Mouse (Mus musculus): ENCODE measurements around the gene Tmem255a. TPM values are rescaled to one million over a fixed set of nuclear protein-coding genes. Genes with fewer than 3 reads are reported as not detected.
A peak's percentile ranks its signal among the peaks of the same experiment; 100 is the strongest.

The Tmem255a gene
- 41.4 and 48.4 TPM in 2 replicates for total RNA-seq (2014; rRNA removed)
- polyA plus RNA-seq (2015; fragmentation: Nextera tagmentation; extraction: Ambion mirVana), result 37.3 and 38.5 TPM in 2 replicates

GRCm38 (mm10) chrX:38251851-38252571 lies at the start of gene Tmem255a:
TSS of gene Tmem255a (minus strand) at chrX:38252439.
- TF ChIP-seq CTCF (IDR thresholded peaks at IDR 0.05; ENCODE audit: low read depth), result no peak
- peak; percentile 71 for ATAC-seq
- peak within 1 kb of the TSS; percentile 67 for H3K4me2 ChIP-seq (ENCODE audit: low read depth, low read length)
- H3K9ac ChIP-seq (replicated peaks; ENCODE audit: low read length), result peak within 1 kb of the TSS; percentile 35; the same call in 1 of the 2 replicates
- WGBS, result 35% methylated on average over 27 of the region's 27 CpGs
- H3K4me3 ChIP-seq (ENCODE audit: low read length), result peak within 1 kb of the TSS; percentile 38
- DNase-seq (ENCODE audit: low spot score), result peak; percentile 50
- H3K9me3 ChIP-seq (ENCODE audit: low read length), result no peaks in the 10 kb centered on the region
- H3K27ac ChIP-seq, result no peak within 1 kb of the TSS
- no peaks in the 10 kb centered on the region for H3K27me3 ChIP-seq (ENCODE audit: insufficient read depth, low read length)
- no peaks in the 10 kb centered on the region for H3K36me3 ChIP-seq (ENCODE audit: insufficient read depth, low read length)
- H3K4me1 ChIP-seq (ENCODE audit: insufficient read depth, low read length), result no peaks in the 10 kb centered on the region

- DNase-seq (ENCODE audit: low spot score) (no peak), ATAC-seq (no peak)
- no peak overlapping the region for H3K27ac ChIP-seq
- H3K4me2 ChIP-seq (ENCODE audit: low read depth, low read length), result no peak overlapping the region
- 42% methylated on average over 2 of the region's 2 CpGs for WGBS
- H3K9me3 ChIP-seq (ENCODE audit: low read length), result no peaks in the 10 kb centered on the region
- H3K4me1 ChIP-seq (ENCODE audit: insufficient read depth, low read length), result no peaks in the 10 kb centered on the region
- H3K4me3 ChIP-seq (ENCODE audit: low read length), result no peak overlapping the region
- peak; percentile 27; the same call in 1 of the 2 replicates for TF ChIP-seq CTCF (IDR thresholded peaks at IDR 0.05; ENCODE audit: low read depth)
- H3K36me3 ChIP-seq (ENCODE audit: insufficient read depth, low read length), result no peaks in the 10 kb centered on the region
- H3K9ac ChIP-seq (replicated peaks; ENCODE audit: low read length), result no peak overlapping the region
- no peaks in the 10 kb centered on the region for H3K27me3 ChIP-seq (ENCODE audit: insufficient read depth, low read length)
These were observed 7.4 kb upstream of the Tmem255a start for GRCm38 (mm10) chrX:38259610-38260009.

DNA sequence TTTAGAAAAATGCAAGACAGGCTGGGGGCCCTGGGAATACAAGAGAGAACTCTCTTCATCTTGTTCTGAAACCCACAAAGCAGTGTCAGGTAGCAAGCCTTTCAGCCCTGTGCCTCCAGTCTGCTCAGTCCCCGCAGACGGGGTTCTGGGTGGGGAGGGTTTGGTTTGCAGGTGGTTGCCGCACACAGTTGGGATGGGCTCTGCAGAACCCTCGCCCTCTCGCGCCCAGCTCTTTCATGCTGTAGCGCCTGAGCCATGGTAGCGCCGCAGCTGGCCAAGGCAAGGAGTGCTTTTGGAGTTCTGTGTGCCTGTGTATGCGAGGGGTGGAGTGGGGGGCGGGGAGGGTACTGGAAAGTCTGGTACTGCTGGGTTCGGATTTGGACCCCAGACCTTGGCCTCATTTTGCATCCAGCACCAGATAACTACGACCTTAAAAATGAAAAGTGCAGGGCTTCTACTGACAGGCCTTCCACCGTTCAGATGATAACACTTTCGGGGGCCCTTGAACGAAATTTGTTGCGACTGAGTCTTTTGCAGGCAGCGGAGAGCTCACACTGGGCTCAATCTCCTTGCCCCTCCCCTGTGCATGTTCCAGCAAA lies 1.8 kb downstream of the Tmem255a start:
- TF ChIP-seq CTCF (IDR thresholded peaks at IDR 0.05; ENCODE audit: low read depth), result peak; percentile 47
- 27% methylated on average over 18 of the region's 18 CpGs for WGBS
- H3K9ac ChIP-seq (replicated peaks; ENCODE audit: low read length), result no peak overlapping the region

GRCm38 (mm10) chrX:38249640-38250351 lies 2.4 kb downstream of the Tmem255a start:
- Histone ChIP-seq H3K9me3 (ENCODE audit: low read length) (no peaks in the 10 kb centered on the region), H3K4me3 (ENCODE audit: low read length) (peak overlapping the region; percentile 38; the same call in 1 of the 2 replicates), H3K27ac (no peak overlapping the region), H3K4me2 (ENCODE audit: low read depth, low read length) (peak overlapping the region; percentile 67), H3K9ac (replicated peaks; ENCODE audit: low read length) (no peak overlapping the region), H3K4me1 (ENCODE audit: insufficient read depth, low read length) (no peaks in the 10 kb centered on the region), H3K36me3 (ENCODE audit: insufficient read depth, low read length) (no peaks in the 10 kb centered on the region), H3K27me3 (ENCODE audit: insufficient read depth, low read length) (no peaks in the 10 kb centered on the region)
- WGBS, result 24% methylated on average over 16 of the region's 16 CpGs
- peak; percentile 53 for DNase-seq (ENCODE audit: low spot score)
- TF ChIP-seq CTCF (IDR thresholded peaks at IDR 0.05; ENCODE audit: low read depth), result peak; percentile 80
- ATAC-seq, result peak; percentile 39

More for the DNA sequence above, 1.8 kb downstream of the Tmem255a start:
- Histone ChIP-seq H3K36me3 (ENCODE audit: insufficient read depth, low read length) (no peaks in the 10 kb centered on the region), H3K27ac (no peak overlapping the region), H3K4me2 (ENCODE audit: low read depth, low read length) (peak overlapping the region; percentile 67), H3K4me3 (ENCODE audit: low read length) (peak overlapping the region; percentile 38), H3K9me3 (ENCODE audit: low read length) (no peaks in the 10 kb centered on the region), H3K4me1 (ENCODE audit: insufficient read depth, low read length) (no peaks in the 10 kb centered on the region), H3K27me3 (ENCODE audit: insufficient read depth, low read length) (no peaks in the 10 kb centered on the region)
- peak; percentile 32; the same call in 1 of the 2 replicates for ATAC-seq
- DNase-seq (ENCODE audit: low spot score), result peak; percentile 57

GRCm38 (mm10) chrX:38247601-38248000 lies 4.6 kb downstream of the Tmem255a start:
- Histone ChIP-seq H3K4me2 (ENCODE audit: low read depth, low read length) (no peak overlapping the region), H3K9me3 (ENCODE audit: low read length) (no peaks in the 10 kb centered on the region), H3K4me1 (ENCODE audit: insufficient read depth, low read length) (no peaks in the 10 kb centered on the region), H3K36me3 (ENCODE audit: insufficient read depth, low read length) (no peaks in the 10 kb centered on the region), H3K9ac (replicated peaks; ENCODE audit: low read length) (no peak overlapping the region), H3K27me3 (ENCODE audit: insufficient read depth, low read length) (no peaks in the 10 kb centered on the region), H3K27ac (no peak overlapping the region), H3K4me3 (ENCODE audit: low read length) (no peak overlapping the region)
- no peak for ATAC-seq
- no peak for DNase-seq (ENCODE audit: low spot score)
- no peak for TF ChIP-seq CTCF (IDR thresholded peaks at IDR 0.05; ENCODE audit: low read depth)
- WGBS, result 40% methylated on average over 5 of the region's 5 CpGs

DNA sequence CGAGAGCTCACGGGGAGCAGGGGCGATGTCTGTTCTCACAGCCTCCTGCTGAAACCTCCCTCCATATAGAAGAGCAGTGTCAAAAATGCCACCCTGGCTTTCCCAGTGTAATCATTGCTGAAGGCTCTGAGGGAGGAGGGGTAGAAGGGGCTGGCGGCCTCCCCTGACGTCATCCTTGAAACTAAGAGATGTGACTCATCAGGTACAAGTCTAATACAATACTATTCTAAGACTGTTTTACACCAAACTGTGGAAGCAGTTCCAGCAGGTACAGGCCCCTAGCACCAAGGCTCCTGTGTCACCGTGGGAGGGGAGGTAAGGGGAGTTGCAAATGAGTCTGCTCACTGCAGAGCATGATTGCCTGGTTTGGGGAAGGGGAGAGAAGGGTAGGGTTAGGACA lies 5.1 kb downstream of the Tmem255a start:
- Histone ChIP-seq H3K4me2 (ENCODE audit: low read depth, low read length) (no peak overlapping the region), H3K4me3 (ENCODE audit: low read length) (no peak overlapping the region)

More for the DNA sequence above, 5.1 kb downstream of the Tmem255a start:
- ATAC-seq (no peak), DNase-seq (ENCODE audit: low spot score) (no peak)
- H3K36me3 ChIP-seq (ENCODE audit: insufficient read depth, low read length), result no peaks in the 10 kb centered on the region
- no peaks in the 10 kb centered on the region for H3K9me3 ChIP-seq (ENCODE audit: low read length)
- 55% methylated on average over 6 of the region's 6 CpGs for WGBS
- H3K27ac ChIP-seq, result no peak overlapping the region
- no peak for TF ChIP-seq CTCF (IDR thresholded peaks at IDR 0.05; ENCODE audit: low read depth)
- H3K27me3 ChIP-seq (ENCODE audit: insufficient read depth, low read length), result no peaks in the 10 kb centered on the region
- H3K9ac ChIP-seq (replicated peaks; ENCODE audit: low read length), result no peak overlapping the region
- no peaks in the 10 kb centered on the region for H3K4me1 ChIP-seq (ENCODE audit: insufficient read depth, low read length)

All from hindbrain, postnatal 0 days (tissue).